Mouse (Mus musculus) liver, embryonic 16.5 days (tissue): ENCODE results near the gene Atg10. TPM values are rescaled to one million over a fixed set of nuclear protein-coding genes. Genes with fewer than 3 reads are reported as not detected.

Experiments
- ATAC-seq: fragments of 200-750 bp; cut with Nextera tagmentation; 2 replicates; pipeline ENCODE4 v1.8.0; 2017; ENCODE audit warnings: low read depth, mild to moderate bottlenecking, moderate number of reproducible peaks, moderate library complexity
- H3K27ac ChIP-seq: fragments of 300-500 bp; sonication (generic); 2 replicates; pipeline ENCODE4 v1.5.1; 2014; ENCODE audit warnings: mild to moderate bottlenecking, low read length
- H3K27me3 ChIP-seq: fragments of 300-500 bp; sonication (generic); 2 replicates; pipeline ENCODE4 v1.6.1; 2014; ENCODE audit warnings: low read depth, low read length, mixed read lengths; ENCODE audit not compliant: control insufficient read depth, insufficient read depth
- H3K36me3 ChIP-seq: fragments of 300-500 bp; sonication (generic); 2 replicates; pipeline ENCODE4 v1.6.1; 2014; ENCODE audit warnings: mild to moderate bottlenecking; ENCODE audit not compliant: control insufficient read depth, insufficient read depth
- H3K4me1 ChIP-seq: fragments of 300-500 bp; sonication (generic); 2 replicates; pipeline ENCODE4 v1.6.1; 2014; ENCODE audit warnings: low read depth, low read length, mixed read lengths; ENCODE audit not compliant: control insufficient read depth
- H3K4me2 ChIP-seq: fragments of 300-500 bp; sonication (generic); 2 replicates; pipeline ENCODE4 v1.6.1; 2014; ENCODE audit warnings: low read depth, low read length, mixed read lengths
- H3K4me3 ChIP-seq: fragments of 300-500 bp; sonication (generic); 2 replicates; pipeline ENCODE4 v1.5.1; 2014; ENCODE audit warnings: low read depth, mild to moderate bottlenecking, low read length
- H3K9ac ChIP-seq: fragments of 300-500 bp; sonication (generic); 2 replicates; pipeline ENCODE4 v1.6.1; 2014; ENCODE audit warnings: low read depth, low read length
- H3K9me3 ChIP-seq: fragments of 300-500 bp; sonication (generic); replicated peaks from 2 replicates; pipeline ENCODE4 v1.6.1; 2016; ENCODE audit warnings: low read length; ENCODE audit not compliant: control insufficient read depth
- WGBS: fragments of 180-500 bp; shearing (Covaris S2); extraction: QIAGEN DNeasy Blood & Tissue Kit; methylation state at CpG from one replicate; pipeline ENCODE4 v1.1.7; 2014; ENCODE audit not compliant: insufficient replicate concordance; 5-methylcytosine and 5-hydroxymethylcytosine counted together
- polyA plus RNA-seq: library from polyadenylated mRNA; unstranded; fragments of >200 nt; fragmentation: Nextera tagmentation; extraction: Ambion mirVana; gene quantifications from 2 replicates; pipeline ENCODE4 v1.2.1, GENCODE M21; 2015

The Atg10 gene
- polyA plus RNA-seq, 1 experiment from 2014 or later = 2.7 TPM

DNA sequence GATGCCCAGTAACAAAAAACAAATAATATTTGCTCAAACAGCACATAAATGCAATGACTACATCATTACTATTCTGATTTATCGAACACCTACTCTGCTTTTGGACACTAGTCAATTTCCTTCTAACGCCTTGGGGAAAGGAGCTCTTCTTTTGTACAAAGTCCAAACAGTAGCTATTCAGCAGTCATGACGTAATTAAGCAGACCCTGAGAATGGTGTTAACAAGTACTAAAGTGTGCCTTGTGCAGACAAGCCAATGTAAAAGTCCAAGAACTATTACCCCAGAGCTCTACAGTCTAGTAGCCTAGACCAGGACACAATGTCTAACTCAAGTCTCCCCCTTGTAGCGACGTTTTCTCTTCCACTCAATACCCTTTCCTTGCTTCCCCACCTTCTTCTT is 67.5 kb downstream of the Atg10 start:
- no peak overlapping the region for H3K27ac ChIP-seq
- no peaks in the 10 kb centered on the region for H3K36me3 ChIP-seq
- H3K27me3 ChIP-seq = no peaks in the 10 kb centered on the region
- ATAC-seq = no peak
- H3K4me2 ChIP-seq = no peak overlapping the region
- H3K9me3 ChIP-seq = no peaks in the 10 kb centered on the region
- WGBS = 72% methylated on average over 5 of the region's 5 CpGs
- H3K9ac ChIP-seq = no peak overlapping the region
- H3K4me3 ChIP-seq = no peak overlapping the region
- H3K4me1 ChIP-seq = no peaks in the 10 kb centered on the region

DNA sequence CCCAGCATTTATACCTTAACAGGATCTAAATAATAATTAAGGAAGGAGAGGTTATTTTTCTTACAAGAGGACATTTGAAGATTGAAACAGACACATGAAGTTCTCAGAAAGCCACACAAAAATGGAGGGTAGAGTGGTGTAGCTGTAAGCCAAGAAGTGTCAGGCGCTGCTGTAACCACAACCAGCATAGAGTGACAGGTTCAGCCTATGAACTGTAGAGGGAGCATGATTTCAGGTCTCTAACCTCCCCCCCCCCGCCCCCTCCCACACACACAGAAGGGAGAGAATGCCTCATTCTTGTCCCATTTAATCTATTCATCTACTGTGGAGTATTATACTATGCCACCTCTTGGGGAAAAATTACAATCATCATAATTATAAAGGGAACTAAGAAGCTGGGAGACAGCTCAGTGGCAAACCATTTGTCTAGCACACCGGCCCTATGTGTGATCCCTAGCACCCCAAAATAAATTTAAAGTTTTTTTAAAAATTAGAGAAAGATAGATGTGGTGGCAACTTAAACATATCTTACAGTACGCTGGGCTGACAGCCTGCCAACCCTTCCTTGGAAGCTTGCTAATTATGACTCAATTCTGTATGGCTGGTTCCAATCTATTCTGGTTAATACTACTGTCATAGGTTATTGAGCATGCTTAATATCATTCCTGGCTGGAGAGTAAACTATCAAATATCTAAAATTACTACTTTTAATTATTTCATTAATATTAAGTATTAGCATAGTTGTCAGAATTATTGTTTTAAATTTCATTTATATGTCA is 68.2 kb downstream of the Atg10 start:
- H3K4me3 ChIP-seq = no peak overlapping the region
- no peak overlapping the region for H3K9ac ChIP-seq
- 66% methylated on average over 4 of the region's 4 CpGs for whole genome bisulfite sequencing
- no peak overlapping the region for H3K4me2 ChIP-seq
- H3K9me3 ChIP-seq = no peaks in the 10 kb centered on the region
- ATAC-seq = no peak
- no peaks in the 10 kb centered on the region for H3K27me3 ChIP-seq
- no peaks in the 10 kb centered on the region for H3K4me1 ChIP-seq
- no peaks in the 10 kb centered on the region for H3K36me3 ChIP-seq
- H3K27ac ChIP-seq = no peak overlapping the region

DNA sequence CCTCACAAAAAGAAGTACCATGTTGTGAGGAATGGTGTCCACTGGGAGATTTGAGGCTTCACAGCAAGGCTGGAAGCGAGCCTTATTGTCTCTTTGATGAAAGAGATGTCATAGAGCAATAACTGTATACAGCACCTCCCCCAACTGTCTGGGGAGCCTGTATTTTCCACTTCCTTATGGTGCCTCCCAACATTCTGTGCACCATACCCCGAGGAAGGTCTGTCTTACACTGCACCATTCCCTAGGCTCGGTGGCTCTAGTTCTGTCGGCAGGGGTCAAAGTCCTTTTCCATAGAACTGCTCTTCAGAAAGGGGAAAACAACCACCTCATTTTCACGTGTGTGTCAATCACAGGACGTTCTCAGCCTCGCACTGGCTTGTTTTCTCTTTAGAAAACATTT is 69.1 kb downstream of the Atg10 start:
- ATAC-seq = no peak
- no peak overlapping the region for H3K4me2 ChIP-seq

DNA sequence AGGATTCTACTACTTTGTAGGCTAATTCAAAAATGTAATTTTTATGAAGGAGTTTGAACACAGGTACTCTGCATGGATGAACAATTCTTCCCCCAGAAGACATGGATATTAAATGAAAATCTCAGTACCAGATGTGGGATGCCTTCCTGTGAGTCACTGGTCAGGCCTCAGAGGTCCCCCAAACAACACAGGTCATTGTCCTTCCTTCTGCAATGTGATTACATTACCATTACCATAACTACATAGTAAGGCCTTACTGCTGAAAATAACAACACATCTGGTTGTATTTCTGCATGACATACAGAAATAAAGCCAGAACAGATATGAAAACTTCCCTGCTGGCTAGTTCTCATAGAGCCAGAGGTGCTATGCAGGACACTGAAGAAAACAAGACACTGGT is 87.4 kb downstream of the Atg10 start:
- Histone ChIP-seq H3K4me3 (no peak overlapping the region), H3K9ac (no peak overlapping the region), H3K27ac (no peak overlapping the region), H3K36me3 (no peaks in the 10 kb centered on the region), H3K9me3 (no peaks in the 10 kb centered on the region), H3K27me3 (no peaks in the 10 kb centered on the region), H3K4me2 (no peak overlapping the region), H3K4me1 (no peaks in the 10 kb centered on the region)
- ATAC-seq = no peak

More for the DNA sequence above, 69.1 kb downstream of the Atg10 start:
- Histone ChIP-seq H3K36me3 (no peaks in the 10 kb centered on the region), H3K9ac (no peak overlapping the region), H3K4me3 (no peak overlapping the region), H3K27ac (no peak overlapping the region), H3K4me1 (no peaks in the 10 kb centered on the region), H3K27me3 (no peaks in the 10 kb centered on the region), H3K9me3 (no peaks in the 10 kb centered on the region)
- WGBS = 60% methylated on average over 7 of the region's 7 CpGs

DNA sequence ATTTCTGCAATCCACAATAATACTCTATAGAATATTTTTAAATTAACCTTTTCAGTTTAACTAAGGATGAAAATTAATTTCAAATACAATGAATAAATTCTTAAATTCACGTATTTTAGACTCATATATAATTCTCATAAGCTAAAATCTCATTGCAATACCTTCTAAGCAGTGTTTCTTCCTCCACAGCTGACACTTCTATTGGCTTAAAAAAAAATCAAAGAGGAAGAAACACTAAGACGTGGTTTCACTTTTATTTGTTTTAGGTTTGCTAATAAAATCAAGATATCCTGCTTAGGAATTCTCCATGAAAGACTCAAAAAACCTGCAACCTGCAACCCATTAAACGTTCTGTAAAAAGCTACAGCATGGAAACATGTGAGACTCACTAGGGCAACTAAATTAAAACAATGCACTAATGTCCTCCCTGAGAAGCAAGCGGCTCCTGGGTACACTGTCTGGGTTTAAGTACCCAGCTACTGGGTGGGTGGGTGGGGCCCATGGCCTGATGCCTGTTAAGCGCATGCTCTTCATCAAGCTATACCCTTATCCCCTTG is 90.4 kb downstream of the Atg10 start:
- H3K4me2 ChIP-seq = no peak overlapping the region
- H3K4me1 ChIP-seq = no peaks in the 10 kb centered on the region
- WGBS = 53% methylated on average over 5 of the region's 5 CpGs
- H3K36me3 ChIP-seq = no peaks in the 10 kb centered on the region
- H3K27ac ChIP-seq = no peak overlapping the region
- no peaks in the 10 kb centered on the region for H3K27me3 ChIP-seq
- no peak overlapping the region for H3K4me3 ChIP-seq
- H3K9ac ChIP-seq = no peak overlapping the region
- no peak for ATAC-seq
- no peaks in the 10 kb centered on the region for H3K9me3 ChIP-seq

DNA sequence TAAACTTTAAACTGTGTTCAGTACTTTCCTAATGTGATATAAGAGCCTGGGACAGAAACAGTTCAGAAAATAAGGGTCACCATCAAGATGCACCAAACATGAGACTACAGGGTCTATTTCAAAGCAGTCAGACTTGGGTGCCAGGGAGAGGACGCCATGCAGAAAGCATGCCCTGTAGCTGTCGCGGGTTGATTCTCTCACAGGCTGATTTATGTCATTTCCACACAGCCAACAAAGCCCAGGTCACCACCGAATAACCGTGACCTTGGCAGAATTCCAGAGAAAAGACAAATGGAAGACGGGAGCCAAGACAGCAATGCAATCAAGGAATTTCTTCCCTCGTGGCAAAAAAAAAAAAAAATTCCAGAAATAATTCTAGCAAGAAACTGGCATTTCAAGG is 94.7 kb downstream of the Atg10 start:
- Histone ChIP-seq H3K27ac (no peak overlapping the region), H3K27me3 (no peaks in the 10 kb centered on the region), H3K9me3 (no peaks in the 10 kb centered on the region), H3K4me2 (no peak overlapping the region), H3K4me3 (no peak overlapping the region), H3K36me3 (no peaks in the 10 kb centered on the region), H3K9ac (no peak overlapping the region), H3K4me1 (no peaks in the 10 kb centered on the region)
- WGBS = 55% methylated on average over 7 of the region's 7 CpGs
- no peak for ATAC-seq

DNA sequence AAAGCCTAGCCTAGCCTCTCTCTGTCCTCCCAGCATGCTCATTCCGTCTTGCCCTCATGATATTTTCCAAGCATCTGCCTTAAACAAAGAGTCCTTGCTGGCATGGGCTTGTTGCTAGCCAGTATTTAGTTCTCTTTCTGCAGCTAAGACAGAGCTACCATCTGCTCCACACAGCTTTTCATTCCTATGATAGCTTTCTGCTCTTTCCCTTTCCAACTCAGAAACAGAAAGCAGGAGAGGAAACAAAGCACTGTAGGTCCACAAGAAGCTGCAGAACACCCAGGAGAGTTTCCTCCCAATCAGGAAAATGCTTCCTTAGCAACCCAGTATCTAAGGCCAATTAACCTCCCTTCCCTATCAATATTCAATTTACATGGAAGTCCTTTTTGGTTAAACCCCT is 95.2 kb downstream of the Atg10 start:
- no peaks in the 10 kb centered on the region for H3K36me3 ChIP-seq
- no peak for ATAC-seq
- WGBS = 50% methylated on average over 1 of the region's 1 CpGs

DNA sequence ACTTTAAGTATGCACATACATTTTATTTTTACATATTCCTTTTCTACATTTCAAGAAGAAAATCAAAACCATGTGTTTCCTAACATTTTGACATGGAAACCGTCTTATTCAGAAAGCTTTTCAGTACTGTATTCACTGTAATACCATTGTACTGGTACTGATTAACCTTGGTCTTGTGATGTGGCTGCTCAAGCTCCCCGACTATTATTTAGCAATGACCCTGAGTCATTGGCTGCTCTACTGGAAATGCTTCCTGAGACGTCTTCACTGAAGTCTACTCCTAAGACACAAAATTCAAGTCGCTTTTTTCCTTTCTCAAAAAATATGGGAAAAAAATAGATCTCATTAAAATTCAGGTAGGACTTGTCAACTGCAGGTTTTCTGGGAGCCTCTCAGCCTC is 105.6 kb downstream of the Atg10 start:
- H3K4me1 ChIP-seq = no peaks in the 10 kb centered on the region
- 73% methylated on average over 4 of the region's 4 CpGs for WGBS

More for the DNA sequence above, 95.2 kb downstream of the Atg10 start:
- H3K4me3 ChIP-seq = no peak overlapping the region
- H3K9me3 ChIP-seq = no peaks in the 10 kb centered on the region
- H3K27me3 ChIP-seq = no peaks in the 10 kb centered on the region
- H3K9ac ChIP-seq = no peak overlapping the region
- no peak overlapping the region for H3K4me2 ChIP-seq
- no peak overlapping the region for H3K27ac ChIP-seq
- no peaks in the 10 kb centered on the region for H3K4me1 ChIP-seq

DNA sequence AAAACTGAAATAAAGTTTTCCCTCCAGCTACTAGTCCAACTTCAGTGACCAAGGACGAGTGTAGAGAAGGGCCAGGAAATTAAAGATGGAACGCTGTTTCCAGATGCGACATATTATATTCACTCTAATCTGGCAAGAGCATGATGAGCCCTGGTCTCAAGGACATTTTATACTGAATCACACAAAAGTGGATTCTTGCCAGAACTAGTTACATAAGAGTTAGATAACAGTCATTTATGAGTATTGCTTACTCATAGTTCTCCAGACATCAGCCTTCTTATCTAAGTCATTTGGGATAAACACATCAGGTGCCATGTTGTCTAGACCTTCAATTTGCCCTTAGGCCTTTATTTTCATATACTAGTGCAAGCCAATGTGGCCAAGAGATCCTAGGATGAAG is 108.9 kb downstream of the Atg10 start:
- H3K4me3 ChIP-seq = no peak overlapping the region
- H3K27ac ChIP-seq = no peak overlapping the region
- no peak overlapping the region for H3K9ac ChIP-seq
- no peaks in the 10 kb centered on the region for H3K9me3 ChIP-seq
- no peaks in the 10 kb centered on the region for H3K27me3 ChIP-seq
- WGBS = 76% methylated on average over 3 of the region's 3 CpGs
- H3K4me1 ChIP-seq = no peaks in the 10 kb centered on the region
- ATAC-seq = no peak
- H3K4me2 ChIP-seq = no peak overlapping the region
- H3K36me3 ChIP-seq = no peaks in the 10 kb centered on the region

More for the DNA sequence above, 105.6 kb downstream of the Atg10 start:
- H3K9me3 ChIP-seq = no peaks in the 10 kb centered on the region
- H3K4me2 ChIP-seq = no peak overlapping the region
- H3K27me3 ChIP-seq = no peaks in the 10 kb centered on the region
- no peak overlapping the region for H3K4me3 ChIP-seq
- no peak for ATAC-seq
- no peak overlapping the region for H3K9ac ChIP-seq
- H3K27ac ChIP-seq = no peak overlapping the region
- no peaks in the 10 kb centered on the region for H3K36me3 ChIP-seq
